Mouse (Mus musculus) forebrain, embryonic 16.5 days (tissue): ENCODE results near the gene Poll. TPM values are rescaled to one million over a fixed set of nuclear protein-coding genes. Genes with fewer than 3 reads are reported as not detected.
"Not testable (repeated sequence)": the region's sequence is repeated elsewhere in the genome, so short reads cannot be mapped to it uniquely, and the experiment has no call there.

Experiments
- ATAC-seq: fragments of 200-750 bp; cut with Nextera tagmentation; 2 replicates; pipeline ENCODE4 v1.8.0; 2017; ENCODE audit warnings: mild to moderate bottlenecking, moderate library complexity
- H3K27ac ChIP-seq: fragments of 300-500 bp; sonication (generic); 2 replicates; pipeline ENCODE4 v1.5.1; 2014; ENCODE audit warnings: low read length, control low read depth
- H3K27me3 ChIP-seq: fragments of 300-500 bp; sonication (generic); replicated peaks from 2 replicates; pipeline ENCODE4 v1.6.1; 2014; ENCODE audit warnings: low read length; ENCODE audit not compliant: control insufficient read depth, insufficient read depth
- H3K36me3 ChIP-seq: fragments of 300-500 bp; sonication (generic); 2 replicates; pipeline ENCODE4 v1.6.1; 2014; ENCODE audit not compliant: control insufficient read depth, insufficient read depth
- H3K4me1 ChIP-seq: fragments of 300-500 bp; sonication (generic); replicated peaks from 2 replicates; pipeline ENCODE4 v1.6.1; 2014; ENCODE audit warnings: low read length; ENCODE audit not compliant: control insufficient read depth, insufficient read depth
- H3K4me2 ChIP-seq: fragments of 300-500 bp; sonication (generic); 2 replicates; pipeline ENCODE4 v1.6.1; 2014; ENCODE audit warnings: mild to moderate bottlenecking, low read length, control low read depth
- H3K4me3 ChIP-seq: fragments of 300-500 bp; sonication (generic); replicated peaks from 2 replicates; pipeline ENCODE4 v1.5.1; 2014; ENCODE audit warnings: mild to moderate bottlenecking, low read length, control low read depth
- H3K9ac ChIP-seq: fragments of 300-500 bp; sonication (generic); replicated peaks from 2 replicates; pipeline ENCODE4 v1.6.1; 2014; ENCODE audit warnings: low read depth, low read length, control low read depth
- H3K9me3 ChIP-seq: fragments of 300-500 bp; sonication (generic); 2 replicates; pipeline ENCODE4 v1.6.1; 2016; ENCODE audit warnings: low read length; ENCODE audit not compliant: control insufficient read depth
- WGBS: fragments of 180-500 bp; shearing (Covaris S2); extraction: QIAGEN DNeasy Blood & Tissue Kit; methylation state at CpG from one replicate; pipeline ENCODE4 v1.1.7; 2014; 5-methylcytosine and 5-hydroxymethylcytosine counted together
- polyA plus RNA-seq: library from polyadenylated mRNA; unstranded; fragments of >200 nt; fragmentation: Nextera tagmentation; extraction: Ambion mirVana; gene quantifications from 2 replicates; pipeline ENCODE4 v1.2.1, GENCODE M21; 2015

Gene Poll
- polyA plus RNA-seq, 1 experiment from 2014 or later: 12.8 TPM

- Histone ChIP-seq H3K9ac (no peak overlapping the region), H3K27ac (no peak overlapping the region), H3K4me3 (no peak overlapping the region), H3K9me3 (no peaks in the 10 kb centered on the region), H3K36me3 (peaks cover 11% of the 10 kb centered on the region), H3K4me1 (no peaks in the 10 kb centered on the region), H3K4me2 (no peak overlapping the region), H3K27me3 (no peaks in the 10 kb centered on the region)
- ATAC-seq: no peak
- WGBS: 81% methylated on average over 6 of the region's 6 CpGs
These were observed 12.7 kb upstream of the Poll start for GRCm38 (mm10) chr19:45573033-45573432.

- Histone ChIP-seq H3K4me1 (peaks cover 7% of the 10 kb centered on the region), H3K36me3 (no peaks in the 10 kb centered on the region; the same call in 1 of the 2 replicates), H3K4me2 (no peak overlapping the region), H3K4me3 (no peak overlapping the region), H3K9ac (no peak overlapping the region), H3K9me3 (no peaks in the 10 kb centered on the region), H3K27me3 (no peaks in the 10 kb centered on the region), H3K27ac (no peak overlapping the region)
- no peak for ATAC-seq
- 11% methylated on average over 14 of the region's 14 CpGs for WGBS
These were observed 7.0 kb upstream of the Poll start for GRCm38 (mm10) chr19:45567367-45567766.

GRCm38 (mm10) chr19:45565925-45566715 lies 5.8 kb upstream of the Poll start:
- H3K4me1 ChIP-seq: peaks cover 10% of the 10 kb centered on the region
- 53% methylated on average over 15 of the region's 15 CpGs for WGBS
- no peak overlapping the region for H3K9ac ChIP-seq
- no peaks in the 10 kb centered on the region for H3K9me3 ChIP-seq
- H3K4me2 ChIP-seq: no peak overlapping the region
- no peak for ATAC-seq
- H3K27ac ChIP-seq: no peak overlapping the region
- H3K4me3 ChIP-seq: no peak overlapping the region
- no peaks in the 10 kb centered on the region for H3K27me3 ChIP-seq
- H3K36me3 ChIP-seq: no peaks in the 10 kb centered on the region

- ATAC-seq: no peak
- no peak overlapping the region for H3K27ac ChIP-seq
- WGBS: 93% methylated on average over 11 of the region's 11 CpGs
- H3K9ac ChIP-seq: no peak overlapping the region
- no peak overlapping the region for H3K4me2 ChIP-seq
- peaks cover 5% of the 10 kb centered on the region; the same call in 1 of the 2 replicates for H3K27me3 ChIP-seq
- no peaks in the 10 kb centered on the region for H3K4me1 ChIP-seq
- H3K36me3 ChIP-seq: peaks cover 4% of the 10 kb centered on the region
- no peak overlapping the region for H3K4me3 ChIP-seq
- no peaks in the 10 kb centered on the region for H3K9me3 ChIP-seq
These were observed 6.2 kb downstream of the Poll start for GRCm38 (mm10) chr19:45554136-45554535.

DNA sequence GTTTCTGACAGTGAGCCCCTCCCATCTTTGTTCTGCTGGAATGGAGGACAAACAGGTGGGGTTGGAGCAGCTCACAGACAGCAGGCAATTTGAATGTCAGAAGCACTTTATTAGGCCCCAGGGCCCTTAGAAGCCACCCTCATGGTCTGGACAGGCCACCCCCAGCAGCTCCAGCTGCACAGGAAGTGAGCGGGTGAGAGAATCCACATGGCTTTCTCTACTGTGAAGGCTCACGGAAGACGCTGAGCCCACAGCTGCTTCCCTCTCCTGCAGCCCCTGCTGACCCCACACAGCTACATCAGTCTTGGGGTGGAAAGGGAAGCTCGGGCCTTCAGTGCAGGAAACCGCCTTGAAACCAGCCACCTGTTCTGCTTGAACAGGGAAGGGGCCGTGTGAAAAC lies 8.1 kb downstream of the Poll start:
- Histone ChIP-seq H3K4me3 (no peak overlapping the region), H3K27ac (no peak overlapping the region), H3K4me2 (no peak overlapping the region), H3K4me1 (no peaks in the 10 kb centered on the region; the same call in 1 of the 2 replicates), H3K9ac (no peak overlapping the region), H3K27me3 (peaks cover 5% of the 10 kb centered on the region; the same call in 1 of the 2 replicates), H3K36me3 (peaks cover 4% of the 10 kb centered on the region), H3K9me3 (no peaks in the 10 kb centered on the region)
- WGBS: 85% methylated on average over 6 of the region's 6 CpGs
- no peak for ATAC-seq

DNA sequence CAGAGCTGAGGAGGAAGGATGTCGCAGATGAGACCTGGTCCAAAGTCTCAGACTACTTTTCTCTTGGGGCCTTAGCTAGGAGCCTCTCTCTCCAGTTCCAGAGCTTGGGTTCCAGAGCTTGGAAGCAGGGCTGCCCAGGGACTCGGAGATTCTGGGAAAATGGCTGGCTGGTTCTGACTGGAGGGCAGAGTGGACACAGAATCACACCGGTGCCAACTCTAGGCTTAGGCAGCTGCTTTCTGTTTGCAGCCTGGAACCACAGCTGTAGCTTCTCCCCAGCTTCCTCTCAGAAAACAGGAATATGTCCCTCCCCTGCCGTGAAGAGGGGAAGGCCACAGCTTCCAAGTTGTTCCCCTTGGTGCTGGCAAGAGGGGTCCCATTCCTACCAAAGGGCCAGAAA lies 10.4 kb downstream of the Poll start:
- no peak overlapping the region for H3K9ac ChIP-seq
- H3K36me3 ChIP-seq: peaks cover 3% of the 10 kb centered on the region
- peaks cover under 1% of the 10 kb centered on the region for H3K4me1 ChIP-seq
- 89% methylated on average over 4 of the region's 4 CpGs for WGBS
- peaks cover 15% of the 10 kb centered on the region for H3K27me3 ChIP-seq
- ATAC-seq: no peak
- no peak overlapping the region for H3K4me3 ChIP-seq
- H3K27ac ChIP-seq: no peak overlapping the region
- H3K9me3 ChIP-seq: no peaks in the 10 kb centered on the region
- no peak overlapping the region for H3K4me2 ChIP-seq

GRCm38 (mm10) chr19:45549128-45549915 lies 11.0 kb downstream of the Poll start:
- no peaks in the 10 kb centered on the region for H3K9me3 ChIP-seq
- no peak for ATAC-seq
- H3K27me3 ChIP-seq: peaks cover 18% of the 10 kb centered on the region
- 60% methylated on average over 23 of the region's 23 CpGs for WGBS
- peaks cover 6% of the 10 kb centered on the region for H3K4me1 ChIP-seq
- no peaks in the 10 kb centered on the region for H3K36me3 ChIP-seq
- no peak overlapping the region for H3K27ac ChIP-seq
- no peak overlapping the region for H3K4me3 ChIP-seq
- no peak overlapping the region for H3K9ac ChIP-seq
- no peak overlapping the region for H3K4me2 ChIP-seq

DNA sequence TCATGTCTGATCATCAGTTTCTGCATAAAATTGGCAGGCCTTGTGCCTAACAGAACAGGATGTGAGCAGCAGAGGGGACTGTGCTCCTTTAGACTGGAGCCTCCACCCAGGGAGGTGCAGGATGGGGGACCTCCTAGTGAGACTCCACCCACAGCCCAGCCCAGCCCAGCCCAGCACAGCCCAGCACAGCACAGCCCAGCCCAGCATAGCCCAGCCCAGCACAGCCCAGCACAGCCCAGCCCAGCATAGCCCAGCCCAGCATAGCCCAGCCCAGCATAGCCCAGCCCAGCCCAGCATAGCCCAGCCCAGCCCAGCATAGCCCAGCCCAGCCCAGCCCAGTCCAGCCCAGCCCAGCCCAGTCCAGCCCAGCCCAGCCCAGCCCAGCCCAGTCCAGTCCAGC lies 12.1 kb downstream of the Poll start:
- Histone ChIP-seq H3K27me3 (peaks cover 26% of the 10 kb centered on the region), H3K4me1 (peaks cover 12% of the 10 kb centered on the region)
- H3K4me3 ChIP-seq, H3K9ac ChIP-seq, H3K36me3 ChIP-seq, H3K4me2 ChIP-seq, H3K9me3 ChIP-seq, H3K27ac ChIP-seq, ATAC-seq: not testable (repeated sequence)

- ATAC-seq: peak; percentile 69
- H3K4me2 ChIP-seq: peak overlapping the region; percentile 83
- under 1% methylated on average over 30 of the region's 30 CpGs for WGBS
- H3K4me1 ChIP-seq: peaks cover 27% of the 10 kb centered on the region
- H3K4me3 ChIP-seq: peak overlapping the region; percentile 43
- H3K9ac ChIP-seq: peak overlapping the region; percentile 49
- no peaks in the 10 kb centered on the region for H3K9me3 ChIP-seq
- no peaks in the 10 kb centered on the region for H3K36me3 ChIP-seq
- peaks cover 33% of the 10 kb centered on the region for H3K27me3 ChIP-seq
- no peak overlapping the region for H3K27ac ChIP-seq
These were observed 15.4 kb downstream of the Poll start for GRCm38 (mm10) chr19:45544925-45545321.
